Mouse (Mus musculus) C2C12 (cell line): ENCODE measurements at regions not wholly inside any gene's neighbourhood (a gene's known extent, or its start where the extent isn't known, plus 50 kb on each side); places are given as distances from the start of the nearest gene placed in this dataset.

ENCODE experiments used
- CEBPB ChIP-seq: IDR thresholded peaks from one replicate; pipeline ENCODE4 v1.6.1; 2011; ENCODE audit warnings: low read depth, mild to moderate bottlenecking, control low read depth, moderate library complexity
- CTCF ChIP-seq: IDR thresholded peaks from one replicate; pipeline ENCODE4 v1.5.1; 2011; ENCODE audit not compliant: control insufficient read depth, insufficient read depth, insufficient read length
- FOSL1 ChIP-seq: IDR thresholded peaks from one replicate; pipeline ENCODE4 v1.8.0; 2011; ENCODE audit warnings: mild to moderate bottlenecking, low read length; ENCODE audit not compliant: poor library complexity, insufficient read depth, severe bottlenecking
- MAX ChIP-seq: IDR thresholded peaks from one replicate; pipeline ENCODE4 v1.6.1; 2011; ENCODE audit warnings: mild to moderate bottlenecking, control low read depth
- MYOD1 ChIP-seq: IDR thresholded peaks from one replicate; pipeline ENCODE4 v1.6.1; 2011; ENCODE audit warnings: low read depth; ENCODE audit not compliant: control insufficient read depth, insufficient read length
- MYOG ChIP-seq: IDR thresholded peaks from one replicate; pipeline ENCODE4 v1.6.1; 2011; ENCODE audit not compliant: control insufficient read depth, insufficient read length; ENCODE audit errors: extremely low read depth
- USF1 ChIP-seq: IDR thresholded peaks from one replicate; pipeline ENCODE4 v1.6.1; 2011; ENCODE audit warnings: low read depth, mild to moderate bottlenecking, control low read depth, moderate library complexity

DNA sequence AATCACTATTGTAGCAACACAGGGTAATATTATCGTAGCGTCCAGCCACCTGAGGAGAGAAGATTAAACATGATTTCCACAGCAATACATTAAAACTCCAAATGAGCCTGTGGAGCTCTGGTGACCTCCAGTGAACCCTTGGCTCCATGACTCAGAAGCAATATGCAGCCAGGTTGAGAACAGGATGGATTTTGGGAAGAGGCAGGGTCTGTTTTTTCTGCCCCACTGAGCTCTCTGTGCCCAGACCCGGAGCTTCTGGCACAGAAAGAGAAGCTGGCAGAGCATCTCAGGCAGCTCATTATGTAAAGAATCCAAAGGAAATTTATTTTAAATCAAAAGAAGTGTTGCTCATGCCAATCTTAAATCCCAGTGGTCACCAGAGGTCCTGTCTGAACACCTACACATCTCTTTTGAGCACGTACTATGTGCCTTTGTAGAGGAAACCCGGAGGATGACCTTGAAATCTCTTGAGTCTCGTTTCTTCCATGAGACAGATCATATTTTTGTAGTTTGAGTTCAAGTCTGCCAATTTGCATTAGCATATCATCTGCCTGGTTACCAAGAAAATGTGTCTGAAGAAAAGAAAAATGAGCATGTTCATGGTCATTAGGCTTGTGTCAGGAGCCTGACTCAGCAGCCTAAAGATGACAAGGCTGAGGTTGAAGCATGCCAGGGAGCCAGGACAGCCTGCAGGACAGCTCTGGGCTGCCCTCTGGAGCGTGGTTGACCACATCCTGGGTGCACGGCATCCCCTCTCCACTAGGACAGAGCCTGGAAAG is 219.4 kb downstream of the Adgb start:
- TF ChIP-seq CTCF = no peak
- no peak for TF ChIP-seq MYOG
- peak; percentile 23 for TF ChIP-seq FOSL1
- TF ChIP-seq MYOD1 = peak; percentile 26
- no peak for TF ChIP-seq USF1
- no peak for TF ChIP-seq CEBPB
- TF ChIP-seq MAX = peak; percentile 74
